Mouse (Mus musculus): ENCODE data around the gene Nos1ap.

DNA sequence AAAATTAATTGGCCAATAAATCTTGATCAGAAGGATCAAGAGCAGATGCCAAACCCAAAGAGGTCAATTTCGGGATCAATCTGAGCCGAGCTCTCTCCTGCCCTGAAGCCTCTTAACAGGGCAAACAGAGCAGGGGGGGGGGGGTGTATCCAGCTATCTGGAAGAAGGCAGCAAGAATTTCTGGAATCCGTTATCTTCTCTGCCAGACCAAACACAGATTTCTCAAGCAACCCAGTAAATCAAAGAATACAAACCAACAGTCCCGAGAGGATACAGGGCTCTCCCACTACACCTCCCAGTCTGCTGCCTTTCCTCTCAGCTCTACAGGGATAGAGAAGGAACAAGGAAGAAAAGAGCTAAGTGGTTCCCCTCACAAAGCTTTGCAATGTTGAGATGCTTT lies 104.5 kb downstream of the Nos1ap start:
- TF ChIP-seq CTCF (IDR thresholded peaks at IDR 0.05; ENCODE audit: borderline replicate concordance, extremely low read depth, insufficient read depth, insufficient read length) (no peak), POLR2A (IDR thresholded peaks at IDR 0.05; ENCODE audit: borderline replicate concordance, extremely low read depth, insufficient read depth, insufficient read length, poor library complexity, severe bottlenecking) (no peak)
